Mouse (Mus musculus) layer of hippocampus, postnatal 10 days (tissue): ENCODE measurements around the gene 4931428L18Rik. TPM values are rescaled to one million over a fixed set of nuclear protein-coding genes. Genes with fewer than 3 reads are reported as not detected.

Experiments
- DNase-seq, 2 experiments: peaks; one replicate each; pipeline ENCODE4 v3.0.0; 2021; ENCODE audit warnings: low spot score in 2 of 2
- long read RNA-seq: library from polyadenylated mRNA; stranded (forward); transcript quantifications from one replicate; pipeline ENCODE4 v2.0.0, GENCODE M21; 2023
- total RNA-seq, 2 experiments: library from RNA; stranded (reverse); gene quantifications; 2 replicates each; pipeline ENCODE4 v1.2.3; 2021

The 4931428L18Rik gene
- not detected for total RNA-seq
- long read RNA-seq: 0 reads

- DNase-seq: no peak
These were observed at the start of gene 4931428L18Rik, which contains the start of gene Pih1d3 for GRCm38 (mm10) chr1:31222564-31222963. Gene 4931428L18Rik, minus strand, starts transcription at chr1:31222684. Gene Pih1d3, plus strand, starts transcription at chr1:31222838.

GRCm38 (mm10) chr1:31260218-31260923 is 37.9 kb upstream of the 4931428L18Rik start:
- no peak for DNase-seq

- peak; percentile 38 to 49 for DNase-seq
These were observed 11.0 kb upstream of the 4931428L18Rik start for GRCm38 (mm10) chr1:31233319-31234036.

- DNase-seq: no peak
These were observed 1.8 kb downstream of the 4931428L18Rik start for GRCm38 (mm10) chr1:31220599-31221250.

GRCm38 (mm10) chr1:31214831-31215230 is 7.7 kb downstream of the 4931428L18Rik start:
- DNase-seq: no peak

- peak; percentile 71 for DNase-seq
These were observed 12.3 kb downstream of the 4931428L18Rik start for GRCm38 (mm10) chr1:31210144-31210543.

GRCm38 (mm10) chr1:31205770-31206169 is 16.7 kb downstream of the 4931428L18Rik start:
- no peak for DNase-seq

GRCm38 (mm10) chr1:31205346-31205745 is 17.1 kb downstream of the 4931428L18Rik start:
- DNase-seq: no peak

- no peak for DNase-seq
These were observed 18.7 kb downstream of the 4931428L18Rik start for GRCm38 (mm10) chr1:31203771-31204170.

GRCm38 (mm10) chr1:31196959-31197358 is 25.5 kb downstream of the 4931428L18Rik start:
- DNase-seq: no peak

- no peak for DNase-seq
These were observed 26.9 kb downstream of the 4931428L18Rik start for GRCm38 (mm10) chr1:31195633-31196032.

- DNase-seq: no peak
These were observed 32.1 kb downstream of the 4931428L18Rik start for GRCm38 (mm10) chr1:31190237-31190866.

- DNase-seq: peak; percentile 43 to 45
These were observed 44.2 kb downstream of the 4931428L18Rik start for GRCm38 (mm10) chr1:31178264-31178663.

GRCm38 (mm10) chr1:31176101-31176500 is 46.4 kb downstream of the 4931428L18Rik start, which contains the start of gene Lgsn:
Gene Lgsn, plus strand, starts transcription at chr1:31176401.
- DNase-seq: no peak

- DNase-seq: no peak
These were observed 47.1 kb downstream of the 4931428L18Rik start for GRCm38 (mm10) chr1:31175401-31175800.

- no peak for DNase-seq
These were observed 57.0 kb downstream of the 4931428L18Rik start for GRCm38 (mm10) chr1:31165326-31166121.

GRCm38 (mm10) chr1:31164527-31165189 is 57.8 kb downstream of the 4931428L18Rik start:
- no peak for DNase-seq

GRCm38 (mm10) chr1:31156884-31157283 is 65.6 kb downstream of the 4931428L18Rik start:
- no peak for DNase-seq

- DNase-seq: no peak
These were observed 66.3 kb downstream of the 4931428L18Rik start for GRCm38 (mm10) chr1:31156185-31156584.

GRCm38 (mm10) chr1:31153793-31154349 is 68.6 kb downstream of the 4931428L18Rik start:
- peak; percentile 45 to 64 for DNase-seq
